Mouse (Mus musculus): Measurements from ENCODE around the gene Ppp3ca. TPM values are rescaled to one million over a fixed set of nuclear protein-coding genes. Genes with fewer than 3 reads are reported as not detected.

Gene Ppp3ca
- total RNA-seq, 4 experiments from 2014 or later, result 161 to 203 (median 178) TPM

DNA sequence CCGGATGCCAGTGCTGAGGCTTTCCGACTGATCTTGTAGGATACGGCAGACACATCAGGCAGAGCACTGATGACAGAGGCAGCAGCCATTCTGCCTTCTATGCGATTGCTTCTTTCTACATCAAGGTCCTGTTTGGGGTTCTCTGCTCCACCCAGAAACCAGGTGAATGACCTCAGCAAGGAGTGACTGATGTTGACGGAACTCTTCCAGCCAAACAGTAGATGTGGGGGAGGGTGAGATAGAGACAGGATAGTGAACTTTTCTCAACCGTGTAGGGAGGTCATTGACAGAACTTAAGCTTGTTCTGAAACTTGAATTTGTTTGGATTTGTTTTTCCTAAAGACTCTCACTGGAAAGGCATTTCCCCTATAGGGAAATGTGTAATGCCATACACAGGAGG lies 142.2 kb downstream of the Ppp3ca start:
- no peak for DNase-seq (ENCODE audit: low spot score in 2 of 2)

DNA sequence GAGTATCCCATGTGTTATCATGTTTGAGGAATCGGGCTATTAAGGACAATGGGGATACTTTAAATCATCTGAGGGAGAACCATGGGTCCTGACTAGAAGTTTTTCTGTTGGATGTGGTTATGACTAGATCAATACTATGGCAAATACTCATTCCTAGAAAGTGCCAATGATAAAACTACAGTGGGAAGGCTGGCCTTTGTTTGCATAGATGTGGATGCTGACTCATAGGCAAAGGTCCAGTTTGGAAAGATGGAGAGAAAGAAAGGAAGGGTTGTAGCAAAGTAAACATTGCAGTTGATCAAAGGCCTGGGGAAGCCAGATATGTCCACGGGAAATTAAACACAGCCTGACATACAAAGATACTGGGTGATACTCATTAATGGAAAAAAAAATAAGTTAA lies 142.9 kb downstream of the Ppp3ca start:
- DNase-seq (ENCODE audit: low spot score in 2 of 2), result no peak

GRCm38 (mm10) chr3:136813886-136814285 lies 144.0 kb downstream of the Ppp3ca start:
- DNase-seq (ENCODE audit: low spot score in 2 of 2), result no peak

DNA sequence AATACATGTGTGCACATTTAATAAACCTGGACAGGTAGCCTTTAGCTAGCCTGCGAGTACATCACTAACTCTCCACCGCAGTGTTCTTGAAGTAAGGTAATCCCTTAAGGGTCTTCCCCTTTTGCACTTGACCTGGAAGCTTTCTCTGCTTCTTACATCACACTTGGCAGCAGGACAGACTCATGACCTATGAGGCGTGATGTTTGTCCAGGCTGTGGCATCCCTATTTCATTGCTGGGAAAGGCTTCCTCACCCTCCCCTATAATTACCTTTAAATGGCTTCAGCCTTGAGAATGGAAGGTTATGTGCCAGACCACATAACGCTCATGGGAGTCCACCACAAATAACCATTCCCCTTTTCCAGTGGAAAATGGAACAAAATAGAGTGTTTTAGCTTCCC lies 145.0 kb downstream of the Ppp3ca start:
- no peak for DNase-seq (ENCODE audit: low spot score in 2 of 2)

DNA sequence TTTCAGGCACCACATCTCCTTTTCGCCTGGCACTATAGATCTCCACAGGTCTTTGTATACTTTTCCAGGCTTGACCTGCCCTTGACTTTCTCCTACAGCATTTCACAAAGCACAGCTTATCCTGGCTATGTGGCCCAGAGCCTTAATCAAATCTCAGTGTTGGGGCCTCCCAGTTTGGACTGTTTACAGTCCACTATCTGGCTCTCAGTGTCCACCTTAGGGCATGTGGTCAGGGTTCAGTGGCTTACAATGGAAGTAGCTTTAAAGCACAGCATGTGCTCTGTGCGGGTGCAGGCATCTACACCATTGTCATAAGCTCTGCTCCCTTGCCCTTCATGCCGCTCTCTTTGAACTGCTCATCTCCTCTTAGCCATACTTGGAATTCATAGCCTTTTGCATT lies 146.4 kb downstream of the Ppp3ca start:
- DNase-seq (ENCODE audit: low spot score in 2 of 2), result no peak

DNA sequence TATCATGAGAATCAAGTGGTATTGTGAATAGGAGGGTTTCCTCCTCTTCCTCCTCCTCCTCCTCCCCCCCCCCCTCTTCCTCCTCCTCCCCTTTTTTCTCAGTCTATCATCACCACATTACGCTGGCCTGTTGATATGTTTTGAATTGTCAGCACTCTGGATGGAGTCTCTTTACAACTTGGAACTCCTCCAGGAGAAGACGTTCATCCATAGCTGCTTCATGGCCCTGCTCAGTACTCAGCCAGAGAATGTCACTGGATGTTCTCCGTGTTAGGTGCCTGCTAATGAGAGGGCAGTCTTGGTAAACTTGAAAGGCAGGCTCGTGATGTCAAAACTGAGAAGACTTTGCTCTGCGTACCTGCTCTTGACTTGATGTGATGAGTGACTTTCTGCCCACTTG lies 149.1 kb downstream of the Ppp3ca start:
- peak; percentile 5 to 18 for DNase-seq (ENCODE audit: low spot score in 2 of 2)

GRCm38 (mm10) chr3:136821039-136821438 lies 151.1 kb downstream of the Ppp3ca start:
- DNase-seq (ENCODE audit: low spot score in 2 of 2), result no peak

DNA sequence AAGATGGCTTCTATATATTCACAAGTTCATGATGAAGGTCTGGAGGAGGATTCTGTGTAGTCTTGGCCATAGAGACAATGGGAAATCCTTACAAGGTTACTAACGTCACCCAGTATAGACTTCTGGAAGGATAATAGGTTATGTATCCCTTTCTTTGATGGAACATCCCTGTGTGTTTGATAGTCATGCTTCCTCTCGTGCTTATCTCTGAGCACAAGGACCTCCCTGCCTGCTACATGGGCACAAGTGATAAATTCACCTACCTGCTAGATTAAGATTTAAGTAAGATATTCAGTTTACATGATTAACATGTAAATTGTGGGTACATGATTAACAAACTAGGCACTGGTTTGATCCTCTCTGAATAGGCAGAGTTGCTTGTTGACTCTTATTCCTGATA lies 152.1 kb downstream of the Ppp3ca start:
- DNase-seq (ENCODE audit: low spot score in 2 of 2), result no peak

GRCm38 (mm10) chr3:136822431-136822830 lies 152.5 kb downstream of the Ppp3ca start:
- no peak for DNase-seq (ENCODE audit: low spot score in 2 of 2)

DNA sequence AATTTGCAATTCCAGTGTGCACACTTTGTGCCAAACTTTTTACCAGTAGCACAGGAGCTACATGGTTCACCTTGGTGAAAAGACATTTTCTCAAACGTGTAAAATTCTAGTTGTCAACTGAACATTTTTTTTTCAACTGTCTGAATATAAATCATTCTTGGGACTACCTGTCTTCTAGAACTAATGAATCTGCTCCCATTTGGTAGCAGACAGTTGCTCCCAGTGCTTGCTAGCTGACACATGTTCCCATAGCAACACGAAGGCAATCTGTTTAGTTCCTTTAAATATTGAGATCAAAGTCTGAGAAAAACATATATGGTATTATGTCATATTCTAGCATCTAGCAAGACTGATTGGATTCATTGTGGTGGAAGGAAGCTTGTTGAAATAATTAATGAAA lies 158.5 kb downstream of the Ppp3ca start:
- no peak for DNase-seq (ENCODE audit: low spot score in 2 of 2)

DNA sequence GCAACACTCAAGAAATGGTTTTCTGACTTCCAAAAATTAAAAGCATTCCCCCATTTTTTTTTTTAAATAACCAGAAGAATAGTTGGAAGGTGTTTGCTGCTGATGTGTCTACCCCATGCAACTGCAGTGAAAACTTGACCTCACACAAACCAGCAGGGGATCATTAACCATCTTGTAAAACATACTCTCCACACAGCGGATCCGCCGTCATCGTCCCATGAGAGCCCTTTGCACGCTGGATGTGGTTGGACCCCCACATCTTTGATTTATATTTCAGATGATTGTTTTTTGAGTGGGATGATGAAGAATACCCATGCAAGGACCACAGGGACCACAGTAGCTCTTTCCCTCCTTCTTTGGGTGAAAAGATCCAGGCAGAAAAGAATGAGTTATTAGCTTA lies 159.2 kb downstream of the Ppp3ca start:
- no peak for DNase-seq (ENCODE audit: low spot score in 2 of 2)

DNA sequence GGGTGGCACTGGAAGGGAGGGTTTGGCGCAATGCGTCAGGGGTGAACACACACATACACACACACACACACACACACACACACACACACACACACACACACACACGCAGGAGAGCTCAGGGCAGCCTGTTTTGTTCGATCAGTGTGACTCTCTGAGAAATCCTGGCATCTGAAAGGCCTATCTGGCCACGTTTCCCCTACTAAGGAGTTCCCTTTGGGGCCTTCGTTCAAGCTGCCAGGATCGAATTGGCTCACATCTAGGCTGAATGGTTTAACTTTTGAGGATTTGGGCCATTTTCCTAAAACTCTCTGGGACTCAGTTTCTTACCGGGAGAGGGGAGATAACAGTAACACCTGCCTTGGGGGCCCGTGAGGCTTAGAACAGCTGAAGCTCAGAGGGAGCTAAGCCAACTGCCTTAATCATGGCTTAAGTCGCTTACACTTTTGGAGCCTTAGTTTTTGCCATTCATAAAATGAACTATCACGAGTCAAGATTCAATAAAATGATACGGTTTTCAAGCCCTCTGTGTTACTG lies 160.8 kb downstream of the Ppp3ca start:
- DNase-seq (ENCODE audit: low spot score in 2 of 2), result no peak

GRCm38 (mm10) chr3:136833003-136833745 lies 163.2 kb downstream of the Ppp3ca start:
- DNase-seq (ENCODE audit: low spot score in 2 of 2), result no peak

DNA sequence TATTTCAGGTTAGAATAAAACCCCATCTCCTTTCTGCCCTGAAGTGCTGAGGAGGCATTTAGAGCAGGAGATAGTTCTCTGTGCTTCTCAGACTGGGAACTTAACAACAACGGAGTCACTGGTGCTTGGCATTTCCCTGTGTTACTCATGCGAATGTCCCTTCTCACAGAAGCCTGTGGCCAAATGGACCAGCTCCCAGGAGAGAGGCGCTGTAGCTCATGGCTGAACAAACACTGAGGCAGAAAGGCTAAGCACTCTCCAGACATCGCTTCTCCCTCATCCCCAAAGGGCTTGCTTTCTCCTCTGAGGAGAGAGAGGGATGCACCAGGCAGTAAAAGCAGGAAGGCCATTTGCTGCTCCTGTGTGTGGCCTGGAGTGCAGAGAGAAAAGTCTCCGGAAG lies 164.0 kb downstream of the Ppp3ca start:
- DNase-seq (ENCODE audit: low spot score in 2 of 2), result peak in 1 of 2 experiments; percentile 10

- no peak for DNase-seq (ENCODE audit: low spot score in 2 of 2)
These were observed 165.9 kb downstream of the Ppp3ca start for GRCm38 (mm10) chr3:136835851-136836250.

GRCm38 (mm10) chr3:136836319-136837193 lies 166.6 kb downstream of the Ppp3ca start:
- DNase-seq (ENCODE audit: low spot score in 2 of 2), result no peak

DNA sequence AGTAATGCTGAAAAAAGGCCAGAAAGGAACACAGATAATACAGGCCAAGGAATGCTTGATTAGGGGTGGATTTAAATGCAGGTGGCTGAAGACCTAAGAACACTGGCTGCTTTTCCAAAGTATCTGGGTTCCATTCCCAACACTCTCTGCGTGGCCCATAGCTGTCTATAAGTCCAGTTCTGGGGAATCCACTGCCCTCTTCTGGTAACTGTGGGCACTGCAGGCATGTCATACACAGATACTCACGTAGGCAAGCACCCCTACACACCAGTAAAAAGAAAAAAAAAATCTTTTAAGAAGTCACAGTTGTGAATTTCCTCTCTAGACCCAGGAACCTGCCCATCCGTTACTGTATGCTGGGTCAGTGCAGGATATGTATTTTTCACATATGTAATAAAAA lies 167.7 kb downstream of the Ppp3ca start:
- DNase-seq (ENCODE audit: low spot score in 2 of 2), result no peak

GRCm38 (mm10) chr3:136841282-136841681 lies 171.4 kb downstream of the Ppp3ca start:
- DNase-seq (ENCODE audit: low spot score in 2 of 2), result no peak

DNA sequence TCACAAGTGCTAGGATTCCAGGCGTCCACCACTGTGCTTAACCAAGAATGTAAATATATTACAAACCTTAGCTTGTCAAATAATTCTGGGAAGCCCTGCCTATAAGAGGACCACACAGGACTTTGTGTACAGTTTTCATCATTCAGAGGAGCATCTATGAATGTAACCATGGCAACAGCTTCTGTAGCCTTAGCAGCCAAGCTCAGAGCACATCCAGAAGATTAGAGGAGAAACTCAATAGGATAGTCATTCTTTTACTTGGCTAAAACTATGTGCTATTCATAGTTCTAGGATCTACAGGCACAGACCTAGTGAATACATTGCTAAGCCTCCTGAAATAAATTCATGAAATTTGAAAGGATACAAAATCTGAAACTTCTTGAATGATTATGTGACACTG lies 172.5 kb downstream of the Ppp3ca start:
- no peak for DNase-seq (ENCODE audit: low spot score in 2 of 2)

DNA sequence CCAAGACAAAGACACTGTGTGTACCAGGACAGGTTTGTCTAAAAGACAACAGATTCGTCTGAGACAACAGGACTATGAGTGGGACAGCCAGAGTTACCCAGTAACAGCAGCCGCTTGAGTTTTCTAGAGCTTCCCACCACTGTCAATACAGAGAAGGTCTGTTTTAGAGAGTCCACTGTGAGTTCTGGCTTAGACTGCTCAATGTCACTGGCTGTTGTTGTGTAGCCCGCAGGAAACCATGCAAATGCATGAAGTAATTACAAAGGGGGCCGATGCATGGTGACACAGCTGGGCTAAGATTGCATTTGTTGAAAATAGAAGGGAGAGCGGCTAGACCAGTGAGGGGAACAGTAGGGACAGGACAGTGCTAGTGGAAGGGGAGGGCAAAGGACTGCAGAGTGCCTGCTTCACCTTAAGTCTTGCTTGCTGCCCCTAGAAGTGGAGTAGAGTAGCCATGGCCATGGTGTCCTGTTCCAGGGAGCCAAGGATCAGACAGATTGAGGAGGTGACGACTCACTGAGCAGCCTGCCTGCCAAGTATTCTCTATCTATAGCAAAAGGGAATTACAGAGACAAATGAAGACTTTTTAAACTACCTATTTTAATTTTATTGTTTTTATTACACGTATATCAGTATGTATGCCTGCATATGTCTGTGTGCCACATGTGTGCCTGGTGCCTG lies 174.0 kb downstream of the Ppp3ca start:
- DNase-seq (ENCODE audit: low spot score in 2 of 2), result no peak

DNA sequence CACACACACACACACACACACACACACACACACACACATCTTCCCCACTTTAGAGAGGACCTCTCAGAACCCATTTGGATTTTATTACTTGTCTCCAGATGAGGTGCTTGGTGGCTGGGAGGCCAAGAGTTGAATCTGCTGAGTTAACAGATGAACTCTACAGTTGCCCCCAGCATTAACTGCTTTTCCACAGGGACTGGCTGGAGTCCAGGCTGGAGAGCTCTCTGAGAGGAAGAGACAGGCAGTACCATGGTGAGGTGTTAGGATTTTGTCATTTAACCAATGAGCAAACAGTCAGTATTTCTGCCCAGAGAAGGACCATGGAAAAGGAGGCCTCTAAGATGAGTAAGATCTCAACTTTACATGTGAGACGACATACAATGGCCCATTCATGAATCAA lies 179.1 kb downstream of the Ppp3ca start:
- no peak for DNase-seq (ENCODE audit: low spot score in 2 of 2)

- DNase-seq (ENCODE audit: low spot score in 2 of 2), result no peak
These were observed 183.0 kb downstream of the Ppp3ca start for GRCm38 (mm10) chr3:136852921-136853320.

Data from gastrocnemius, adult 8-10 months (tissue).